Mouse (Mus musculus) heart, postnatal 0 days (tissue): Measurements from ENCODE around the gene Cdkn3.

ENCODE experiments used
- CTCF ChIP-seq: IDR thresholded peaks from 2 replicates; pipeline ENCODE4 v1.5.1; 2016; ENCODE audit warnings: antibody characterized with exemption, control low read depth, low read depth
- EP300 ChIP-seq: IDR thresholded peaks from 2 replicates; pipeline ENCODE4 v1.6.1; 2016; ENCODE audit warnings: antibody characterized with exemption, low read depth

GRCm38 (mm10) chr14:46785247-46785646, 24.9 kb downstream of the Cdkn3 start:
- no peak for TF ChIP-seq CTCF
- no peak for TF ChIP-seq EP300
